Mouse (Mus musculus): ENCODE data around the gene Fhdc1. TPM values are rescaled to one million over a fixed set of nuclear protein-coding genes. Genes with fewer than 3 reads are reported as not detected.

The Fhdc1 gene
- total RNA-seq (2021) (1 to 10 TPM; 2.2 to 4.7 TPM), polyA plus RNA-seq (2012; rRNA removed) (1.7 and 2.2 TPM in 2 replicates)
- long read RNA-seq: 0 reads

GRCm38 (mm10) chr3:84480006-84480897 is at the start of gene Fhdc1:
TSS of gene Fhdc1 (minus strand) at chr3:84480429.
- peak; percentile 78 for DNase-seq

GRCm38 (mm10) chr3:84529021-84529420 is 48.8 kb upstream of the Fhdc1 start:
- no peak for DNase-seq

- no peak for DNase-seq
Measured at GRCm38 (mm10) chr3:84524952-84525351, 44.7 kb upstream of the Fhdc1 start.

GRCm38 (mm10) chr3:84516163-84516562 is 35.9 kb upstream of the Fhdc1 start:
- DNase-seq: no peak

- no peak for DNase-seq
Measured at GRCm38 (mm10) chr3:84512774-84513515, 32.7 kb upstream of the Fhdc1 start.

- no peak for DNase-seq
Measured at GRCm38 (mm10) chr3:84505193-84505592, 25.0 kb upstream of the Fhdc1 start.

- no peak for DNase-seq
Measured at GRCm38 (mm10) chr3:84504291-84504690, 24.1 kb upstream of the Fhdc1 start.

GRCm38 (mm10) chr3:84502101-84502500 is 21.9 kb upstream of the Fhdc1 start:
- DNase-seq: no peak

GRCm38 (mm10) chr3:84500491-84500890 is 20.3 kb upstream of the Fhdc1 start:
- no peak for DNase-seq

- DNase-seq: no peak
Measured at GRCm38 (mm10) chr3:84497718-84498117, 17.5 kb upstream of the Fhdc1 start.

GRCm38 (mm10) chr3:84492657-84493056 is 12.4 kb upstream of the Fhdc1 start:
- no peak for DNase-seq

- DNase-seq: no peak
Measured at GRCm38 (mm10) chr3:84492148-84492547, 11.9 kb upstream of the Fhdc1 start.

GRCm38 (mm10) chr3:84488716-84489115 is 8.5 kb upstream of the Fhdc1 start:
- DNase-seq: peak; percentile 43

GRCm38 (mm10) chr3:84484891-84485290 is 4.7 kb upstream of the Fhdc1 start:
- DNase-seq: no peak

GRCm38 (mm10) chr3:84484333-84484732 is 4.1 kb upstream of the Fhdc1 start:
- no peak for DNase-seq

- peak; percentile 84 for DNase-seq
Measured at GRCm38 (mm10) chr3:84482121-84482520, 1.9 kb upstream of the Fhdc1 start.

GRCm38 (mm10) chr3:84481104-84481503 is 875 bp upstream of the Fhdc1 start:
- peak; percentile 62 for DNase-seq

- DNase-seq: peak; percentile 82
Measured at GRCm38 (mm10) chr3:84479293-84480005, 780 bp downstream of the Fhdc1 start.

- DNase-seq: no peak
Measured at GRCm38 (mm10) chr3:84478896-84479292, 1.3 kb downstream of the Fhdc1 start.

- no peak for DNase-seq
Measured at GRCm38 (mm10) chr3:84478195-84478594, 2.0 kb downstream of the Fhdc1 start.

GRCm38 (mm10) chr3:84477498-84477897 is 2.7 kb downstream of the Fhdc1 start:
- DNase-seq: no peak
